ENCODE assay signal across 8 mouse cellular contexts in the genomic region with DNA sequence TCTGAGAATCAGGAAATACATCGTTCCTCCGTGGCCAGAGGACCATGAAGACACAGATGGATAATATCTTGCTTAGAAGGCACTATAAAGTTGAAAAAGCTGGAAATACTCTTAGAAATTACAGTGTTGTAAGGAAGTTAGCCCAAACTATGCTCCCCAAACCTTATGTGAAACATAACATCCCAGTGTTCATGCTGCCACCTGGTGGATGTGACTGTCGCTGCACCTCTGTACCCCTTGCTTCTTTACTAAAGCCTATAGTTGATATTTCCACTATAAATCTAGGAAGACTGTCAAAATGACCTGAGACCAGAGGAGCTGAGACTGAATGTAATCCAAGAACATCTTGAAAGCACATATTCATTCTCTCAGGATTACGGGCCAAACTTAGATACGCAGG. TPM values are rescaled to one million over a fixed set of nuclear protein-coding genes. Genes with fewer than 3 reads are reported as not detected.
DNase-seq lines count a peak whose midpoint lies in the region; ATAC-seq and TF ChIP-seq lines count a peak whose summit lies in the region.

No protein-coding gene starts in this region.

- no peak for TF ChIP-seq POLR2A in small intestine, adult 2 months (IDR thresholded peaks at IDR 0.05; ENCODE audit: low read depth, low read length)

- no peak overlapping the region for H3K4me3 ChIP-seq in G1E (ENCODE audit: low read depth, low read length)
- no peak overlapping the region for H3K4me3 ChIP-seq in lung, embryonic 14.5 days (ENCODE audit: low read depth, low read length)
- H3K4me3 ChIP-seq in small intestine, adult 2 months (ENCODE audit: low read depth, low read length), result no peak overlapping the region

- H3K27me3 ChIP-seq in G1E (ENCODE audit: insufficient read depth, low read length), result peaks cover 34% of the 10 kb centered on the region
- no peaks in the 10 kb centered on the region for H3K27me3 ChIP-seq in lung, embryonic 14.5 days (ENCODE audit: insufficient read depth, low read length)
- H3K27me3 ChIP-seq in small intestine, adult 2 months (ENCODE audit: control insufficient read depth, insufficient read depth, low read length), result no peaks in the 10 kb centered on the region

- no peak overlapping the region for H3K4me2 ChIP-seq in lung, embryonic 14.5 days

- H3K9ac ChIP-seq in lung, embryonic 14.5 days, result no peak overlapping the region

- no peaks in the 10 kb centered on the region for H3K9me3 ChIP-seq in G1E (replicated peaks)
- no peaks in the 10 kb centered on the region for H3K9me3 ChIP-seq in lung, embryonic 14.5 days (ENCODE audit: low read depth, low read length)

- peak; percentile 86 for TF ChIP-seq CTCF in G1E (IDR thresholded peaks at IDR 0.05; ENCODE audit: low read depth, low read length)
- TF ChIP-seq CTCF in lung, embryonic 14.5 days (IDR thresholded peaks at IDR 0.05; ENCODE audit: low read depth), result peak; percentile 92
- peak; percentile 50; the same call in 1 of the 2 replicates for TF ChIP-seq CTCF in small intestine, adult 2 months (IDR thresholded peaks at IDR 0.05; ENCODE audit: extremely low read depth, insufficient read length, insufficient replicate concordance, low read depth, low read length)

- 0 out of 2 replicates have a peak, but pooled peaks cover 2% of the 10 kb centered on the region for H3K4me1 ChIP-seq in G1E (ENCODE audit: insufficient read depth, low read depth, low read length)
- no peaks in the 10 kb centered on the region; the same call in 1 of the 2 replicates for H3K4me1 ChIP-seq in lung, embryonic 14.5 days (ENCODE audit: insufficient read depth)
- H3K4me1 ChIP-seq in small intestine, adult 2 months (ENCODE audit: control insufficient read depth, insufficient read depth, insufficient read length, low read length), result no peaks in the 10 kb centered on the region

- WGBS in large intestine, adult 2 months, result 27% methylated on average over 5 of the region's 5 CpGs
- WGBS in lung, embryonic 14.5 days, result 23% methylated on average over 5 of the region's 5 CpGs
- WGBS in small intestine, adult 2 months, result 24% methylated on average over 5 of the region's 5 CpGs

- peak; percentile 84 for DNase-seq in CD4-positive, CD25-positive, alpha-beta regulatory T cell, adult 2 months (ENCODE audit: low read depth, low spot score)
- peak; percentile 11 for DNase-seq in G1E (ENCODE audit: low spot score)
- DNase-seq in cerebellum, adult 18-20 months, result peak; percentile 71 to 76
- DNase-seq in gastrocnemius, adult 18-20 months (ENCODE audit: low spot score), result peak; percentile 74
- peak; percentile 21 for DNase-seq in large intestine, adult 2 months (ENCODE audit: low read depth, low spot score)
- DNase-seq in lung, embryonic 14.5 days, result peak; percentile 91

- H3K27ac ChIP-seq in lung, embryonic 14.5 days (ENCODE audit: low read depth), result no peak overlapping the region; the same call in 1 of the 2 replicates
- H3K27ac ChIP-seq in small intestine, adult 2 months (ENCODE audit: insufficient read depth, low read depth, low read length), result no peak overlapping the region

- H3K36me3 ChIP-seq in G1E (replicated peaks), result no peaks in the 10 kb centered on the region
- H3K36me3 ChIP-seq in lung, embryonic 14.5 days (ENCODE audit: insufficient read depth), result no peaks in the 10 kb centered on the region
- no peaks in the 10 kb centered on the region for H3K36me3 ChIP-seq in small intestine, adult 2 months (ENCODE audit: control insufficient read depth, insufficient read depth, low read length)

- no peak for ATAC-seq in G1E (ENCODE audit: extremely low read depth, insufficient number of reproducible peaks, low FRiP score, poor library complexity, severe bottlenecking)
- ATAC-seq in lung, embryonic 14.5 days (ENCODE audit: insufficient read depth), result 0 out of 2 replicates have a peak, but pooled peaks have one; percentile 62
- ATAC-seq in activated CD4-positive, CD25-positive, alpha-beta regulatory T cell, adult 4 months, result no peak

RNA-seq across cellular contexts. Expression of a gene that starts 7.5 kb away (rescaled TPM):
- not detected in 2 replicates for total RNA-seq in G1E (2014; fragmentation: Nextera tagmentation)
- total RNA-seq in G1E (2017), result not detected in 2 replicates
- polyA plus RNA-seq in G1E (2012), result not detected in 2 replicates
- under 1 TPM in 1 of 2 experiments, not detected in 1; 0.62 TPM for total RNA-seq in gastrocnemius, adult 18-20 months (2021)
- 0.86 and 2.0 TPM in 2 replicates for polyA plus RNA-seq in large intestine, adult 2 months (2012; rRNA removed)
- 0.99 and 1.2 TPM in 2 replicates for polyA plus RNA-seq in lung, embryonic 14.5 days (2014; fragmentation: Nextera tagmentation; extraction: Ambion mirVana)
- 0.86 TPM in 1 of 2 replicates, not detected in the other for polyA plus RNA-seq in small intestine, adult 2 months (2012; rRNA removed)
- polyA plus RNA-seq in activated CD4-positive, CD25-positive, alpha-beta regulatory T cell, adult 4 months (2017; shearing (Covaris generic)), result not detected

RNA-seq across cellular contexts. Expression of a gene that starts 14.3 kb away (rescaled TPM):
- 31.7 and 36.7 TPM in 2 replicates for total RNA-seq in G1E (2014; fragmentation: Nextera tagmentation)
- total RNA-seq in G1E (2017), result 14.9 and 18.1 TPM in 2 replicates
- 4.7 and 7.6 TPM in 2 replicates for polyA plus RNA-seq in G1E (2012)
- 10 to 100 TPM in 1 of 2 experiments, 1 to 10 TPM in 1; 8.5 to 10.7 TPM for total RNA-seq in gastrocnemius, adult 18-20 months (2021)
- polyA plus RNA-seq in large intestine, adult 2 months (2012; rRNA removed), result 12.1 and 24.6 TPM in 2 replicates
- polyA plus RNA-seq in lung, embryonic 14.5 days (2014; fragmentation: Nextera tagmentation; extraction: Ambion mirVana), result 25.6 and 26.5 TPM in 2 replicates
- 10.3 and 27.4 TPM in 2 replicates for polyA plus RNA-seq in small intestine, adult 2 months (2012; rRNA removed)
- polyA plus RNA-seq in activated CD4-positive, CD25-positive, alpha-beta regulatory T cell, adult 4 months (2017; shearing (Covaris generic)), result 10 to 100 TPM; 27.8 to 28.1 TPM

RNA-seq across cellular contexts. Expression of a gene that starts 30.4 kb away (rescaled TPM):
- total RNA-seq in G1E (2014; fragmentation: Nextera tagmentation) (not detected in 2 replicates), G1E (2017) (not detected in 2 replicates)
- not detected in 2 replicates for polyA plus RNA-seq in G1E (2012)
- not detected for total RNA-seq in gastrocnemius, adult 18-20 months (2021)
- polyA plus RNA-seq in large intestine, adult 2 months (2012; rRNA removed), result not detected in 2 replicates
- 0.41 TPM in 1 of 2 replicates, not detected in the other for polyA plus RNA-seq in lung, embryonic 14.5 days (2014; fragmentation: Nextera tagmentation; extraction: Ambion mirVana)
- 10.4 TPM in 1 of 2 replicates, not detected in the other for polyA plus RNA-seq in small intestine, adult 2 months (2012; rRNA removed)
- not detected for polyA plus RNA-seq in activated CD4-positive, CD25-positive, alpha-beta regulatory T cell, adult 4 months (2017; shearing (Covaris generic))

RNA-seq across cellular contexts. Expression of a gene that starts 35.5 kb away (rescaled TPM):
- not detected in 2 replicates for total RNA-seq in G1E (2014; fragmentation: Nextera tagmentation)
- total RNA-seq in G1E (2017), result not detected in 2 replicates
- not detected in 2 replicates for polyA plus RNA-seq in G1E (2012)
- under 1 TPM in 1 of 2 experiments, not detected in 1; 0.78 TPM for total RNA-seq in gastrocnemius, adult 18-20 months (2021)
- polyA plus RNA-seq in large intestine, adult 2 months (2012; rRNA removed), result 3.3 and 5.8 TPM in 2 replicates
- polyA plus RNA-seq in lung, embryonic 14.5 days (2014; fragmentation: Nextera tagmentation; extraction: Ambion mirVana), result 0.76 and 2.8 TPM in 2 replicates
- 0.99 and 1.2 TPM in 2 replicates for polyA plus RNA-seq in small intestine, adult 2 months (2012; rRNA removed)
- not detected for polyA plus RNA-seq in activated CD4-positive, CD25-positive, alpha-beta regulatory T cell, adult 4 months (2017; shearing (Covaris generic))

Comparison
In these comparisons a context has a peak if more than half of its experiments do, and no peak if none do; other contexts are left out.
1. DNase-seq: peak in every context shown above with its lines; median percentile 91 in lung, embryonic 14.5 days; 84 in CD4-positive, CD25-positive, alpha-beta regulatory T cell, adult 2 months; 74 in gastrocnemius, adult 18-20 months; 74 in cerebellum, adult 18-20 months; 21 in large intestine, adult 2 months; 11 in G1E.